Mouse (Mus musculus) forebrain, embryonic 12.5 days (tissue): ENCODE measurements around the gene Hoxa13. TPM values are rescaled to one million over a fixed set of nuclear protein-coding genes. Genes with fewer than 3 reads are reported as not detected.

Source experiments
- ATAC-seq: fragments of 200-750 bp; cut with Nextera tagmentation; 2 replicates; pipeline ENCODE4 v1.8.0; 2017; ENCODE audit warnings: moderate TSS enrichment; ENCODE audit not compliant: low FRiP score
- H3K27ac ChIP-seq: fragments of 300-500 bp; sonication (generic); 2 replicates; pipeline ENCODE4 v1.5.1; 2016; ENCODE audit warnings: mild to moderate bottlenecking
- H3K27me3 ChIP-seq: fragments of 300-500 bp; sonication (generic); 2 replicates; pipeline ENCODE4 v1.6.1; 2016; ENCODE audit warnings: mild to moderate bottlenecking
- H3K36me3 ChIP-seq: fragments of 300-500 bp; sonication (generic); replicated peaks from 2 replicates; pipeline ENCODE4 v1.6.1; 2016; ENCODE audit warnings: mild to moderate bottlenecking
- H3K4me1 ChIP-seq: fragments of 300-500 bp; sonication (generic); 2 replicates; pipeline ENCODE4 v1.6.1; 2016
- H3K4me2 ChIP-seq: fragments of 300-500 bp; sonication (generic); 2 replicates; pipeline ENCODE4 v1.6.1; 2016; ENCODE audit warnings: mild to moderate bottlenecking, moderate library complexity
- H3K4me3 ChIP-seq: fragments of 300-500 bp; sonication (generic); replicated peaks from 2 replicates; pipeline ENCODE4 v1.5.1; 2016; ENCODE audit warnings: mild to moderate bottlenecking
- H3K9ac ChIP-seq: fragments of 300-500 bp; sonication (generic); 2 replicates; pipeline ENCODE4 v1.6.1; 2016; ENCODE audit warnings: mild to moderate bottlenecking
- H3K9me3 ChIP-seq: fragments of 300-500 bp; sonication (generic); 2 replicates; pipeline ENCODE4 v1.6.1; 2016
- WGBS: fragments of 180-500 bp; shearing (Covaris S2); methylation state at CpG from one replicate; pipeline ENCODE4 v1.1.7; 2016; 5-methylcytosine and 5-hydroxymethylcytosine counted together
- polyA plus RNA-seq: library from polyadenylated mRNA; unstranded; fragments of >200 nt; fragmentation: Nextera tagmentation; extraction: Ambion mirVana; gene quantifications from 2 replicates; pipeline ENCODE4 v1.2.1, GENCODE M21; 2016

Gene Hoxa13
- polyA plus RNA-seq, 1 experiment from 2014 or later, result not detected

DNA sequence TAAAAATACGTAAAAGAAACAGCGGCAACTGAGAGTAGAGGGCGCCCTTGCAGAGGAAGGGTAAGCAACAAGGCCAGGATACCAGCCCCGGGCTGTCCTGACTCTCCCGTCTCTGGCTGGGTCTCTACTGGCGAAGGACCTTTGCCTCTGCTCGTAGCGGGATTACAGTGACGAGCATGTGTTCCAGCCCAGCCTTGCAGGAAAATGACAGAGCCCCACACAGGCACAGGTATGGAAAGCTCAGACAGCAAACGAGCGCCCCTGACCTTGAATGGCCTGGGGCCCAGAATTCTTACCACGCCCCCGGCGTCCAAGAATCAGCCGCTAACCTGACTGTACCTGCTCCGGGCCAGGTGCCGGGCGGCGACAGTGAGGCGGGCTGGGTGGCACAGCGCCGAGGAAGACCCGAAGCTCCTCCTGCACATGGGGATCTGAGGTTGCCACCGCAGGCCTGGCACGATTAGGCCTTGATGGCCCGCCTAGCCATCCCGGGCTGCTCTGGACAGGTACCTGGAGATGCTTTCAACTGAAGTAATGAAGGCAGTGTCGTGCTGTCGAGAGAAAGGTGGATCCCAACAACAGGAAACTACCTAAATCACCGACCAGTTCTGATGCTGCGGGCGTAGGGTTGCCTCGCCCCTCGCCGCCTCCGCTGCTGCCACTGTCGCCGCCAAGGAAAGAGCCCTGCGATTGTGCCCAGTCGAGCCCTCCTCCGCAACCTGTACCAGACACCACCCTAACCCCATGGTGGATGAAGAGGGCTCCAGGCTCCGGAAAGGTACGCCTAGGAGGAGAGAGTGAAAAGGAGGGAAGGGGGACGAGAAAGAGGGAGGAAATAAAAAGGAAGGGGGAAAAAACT is 30.9 kb downstream of the Hoxa13 start:
- H3K4me1 ChIP-seq, result no peaks in the 10 kb centered on the region
- peaks cover 94% of the 10 kb centered on the region for H3K27me3 ChIP-seq
- no peak overlapping the region for H3K4me2 ChIP-seq
- H3K4me3 ChIP-seq, result no peak overlapping the region
- no peak overlapping the region for H3K9ac ChIP-seq
- no peak for ATAC-seq
- H3K27ac ChIP-seq, result no peak overlapping the region
- H3K36me3 ChIP-seq, result no peaks in the 10 kb centered on the region
- H3K9me3 ChIP-seq, result no peaks in the 10 kb centered on the region
- WGBS, result under 1% methylated on average over 44 of the region's 44 CpGs

DNA sequence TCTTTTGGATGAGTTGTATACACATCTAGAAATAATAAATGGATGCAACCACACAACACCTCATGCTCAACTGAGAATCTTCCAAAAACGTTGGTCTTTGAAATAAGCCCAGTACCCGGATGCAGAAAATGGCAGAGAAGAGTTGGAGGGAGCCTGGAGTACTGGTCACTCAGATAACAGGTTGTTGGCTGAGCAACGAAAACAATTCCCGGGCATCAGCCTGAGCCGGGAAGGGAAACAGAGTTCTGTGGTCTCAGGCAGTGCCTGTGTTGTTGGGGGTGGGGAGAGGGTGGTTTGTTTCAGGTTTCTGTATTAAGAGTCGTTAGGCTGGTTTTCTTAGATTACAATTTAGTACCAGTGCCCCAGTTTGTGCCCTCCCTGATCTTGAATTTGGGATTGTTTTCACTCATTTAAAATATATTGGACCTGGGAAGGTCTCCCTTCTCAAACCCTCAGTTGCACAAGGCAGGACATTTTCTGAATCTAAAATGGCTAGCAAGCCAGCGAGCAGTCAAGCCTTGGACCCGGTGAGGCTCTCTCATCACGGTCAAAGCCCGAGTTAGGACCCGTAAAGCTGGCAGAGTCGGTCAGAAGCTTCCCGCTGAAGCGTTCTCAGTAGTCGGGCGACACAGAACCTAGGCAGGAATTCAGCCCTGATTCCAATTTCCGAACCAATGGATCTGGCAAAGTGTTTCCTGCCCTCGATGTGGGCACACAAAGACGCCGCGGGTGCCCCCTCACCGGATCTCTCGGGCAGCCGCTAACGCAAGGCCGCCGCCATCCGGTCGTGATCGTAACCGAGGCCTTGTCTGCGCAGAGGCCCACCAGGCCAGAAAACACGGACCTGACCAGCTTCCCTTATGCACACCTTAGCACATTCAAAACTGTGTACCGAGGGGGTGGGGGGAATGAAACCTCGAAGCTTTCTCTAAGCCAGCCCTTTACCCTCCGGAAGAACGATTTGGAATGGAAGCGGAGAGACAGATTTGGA is 31.9 kb downstream of the Hoxa13 start:
- no peak overlapping the region for H3K4me2 ChIP-seq
- 1% methylated on average over 38 of the region's 38 CpGs for WGBS
- no peaks in the 10 kb centered on the region for H3K4me1 ChIP-seq
- H3K36me3 ChIP-seq, result no peaks in the 10 kb centered on the region
- no peak overlapping the region for H3K9ac ChIP-seq
- H3K27me3 ChIP-seq, result peaks cover 94% of the 10 kb centered on the region
- no peak overlapping the region for H3K4me3 ChIP-seq
- no peaks in the 10 kb centered on the region for H3K9me3 ChIP-seq
- no peak for ATAC-seq
- no peak overlapping the region for H3K27ac ChIP-seq

DNA sequence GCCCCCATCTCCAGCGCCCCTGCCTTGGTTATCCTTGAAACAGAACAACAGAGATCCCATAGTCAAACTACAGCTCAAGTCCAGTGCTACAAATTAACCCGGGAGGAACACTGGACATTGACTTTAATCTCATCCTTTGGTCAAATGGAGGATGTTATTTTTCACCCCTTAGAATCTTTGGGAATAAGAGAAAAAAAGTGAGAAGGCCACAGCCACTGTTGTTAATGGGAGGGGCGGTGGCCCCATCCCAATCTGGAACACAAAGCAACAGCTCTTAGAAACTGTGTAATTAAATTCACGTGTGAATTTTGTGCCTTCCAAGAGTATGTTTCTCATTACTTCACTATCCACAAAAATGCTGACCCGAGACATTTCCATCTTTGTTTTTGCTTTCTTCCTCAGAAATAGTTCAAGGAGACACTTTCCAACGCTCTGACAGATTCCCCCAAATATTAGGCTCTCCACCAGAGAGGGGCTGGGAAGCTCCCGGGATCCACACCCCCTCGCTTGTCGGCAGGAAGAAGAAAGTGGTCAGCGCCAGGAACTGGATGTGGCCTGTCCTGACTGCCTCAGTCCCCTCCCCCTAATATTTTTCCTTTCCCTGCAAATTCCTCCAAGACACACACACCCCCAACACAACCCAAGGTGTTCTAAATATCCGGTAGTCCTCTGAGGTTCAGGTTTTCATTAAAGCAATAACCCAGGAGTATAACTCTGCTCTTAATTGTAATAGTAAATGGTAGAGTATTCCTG is 33.0 kb downstream of the Hoxa13 start:
- Histone ChIP-seq H3K27me3 (peaks cover 93% of the 10 kb centered on the region), H3K4me1 (no peaks in the 10 kb centered on the region), H3K4me2 (no peak overlapping the region), H3K4me3 (no peak overlapping the region), H3K27ac (no peak overlapping the region), H3K9ac (no peak overlapping the region), H3K36me3 (no peaks in the 10 kb centered on the region), H3K9me3 (no peaks in the 10 kb centered on the region)
- WGBS, result 3% methylated on average over 11 of the region's 11 CpGs
- ATAC-seq, result no peak

DNA sequence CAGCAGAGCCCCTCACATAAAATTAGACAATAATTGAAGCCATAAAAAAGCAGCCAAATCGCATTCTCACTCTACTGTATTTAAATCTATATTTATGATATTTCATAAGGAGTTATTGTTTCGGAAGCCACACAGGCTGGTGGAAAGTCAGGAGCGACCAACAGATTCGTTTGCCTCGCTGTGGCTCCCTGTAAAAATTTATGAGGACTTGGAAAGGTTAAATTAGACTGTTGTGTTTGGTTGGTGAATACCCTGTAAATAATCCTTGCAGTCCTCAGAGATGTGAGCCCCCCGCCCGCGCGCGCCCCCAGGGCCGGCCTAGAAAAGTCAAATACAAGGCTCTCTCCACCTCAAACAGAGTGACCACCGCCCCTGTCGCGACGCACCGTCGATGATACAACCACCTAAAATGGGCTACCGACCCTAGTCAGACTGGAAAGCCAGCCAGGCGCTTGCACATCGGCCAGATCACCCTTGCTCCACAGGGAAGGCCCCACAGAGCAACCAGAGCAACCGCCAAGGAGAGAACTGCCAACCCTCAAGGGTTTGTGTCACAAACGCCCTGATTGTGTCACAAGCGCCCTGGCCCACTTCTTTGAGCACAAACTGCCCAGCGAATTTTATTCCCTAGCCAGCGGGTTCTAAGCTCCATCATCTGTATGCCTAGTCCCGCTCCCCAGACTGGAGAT is 34.0 kb downstream of the Hoxa13 start:
- no peak overlapping the region for H3K27ac ChIP-seq
- H3K4me1 ChIP-seq, result peaks cover 2% of the 10 kb centered on the region; the same call in 1 of the 2 replicates
- H3K9me3 ChIP-seq, result no peaks in the 10 kb centered on the region
- WGBS, result 3% methylated on average over 26 of the region's 26 CpGs
- ATAC-seq, result no peak
- H3K27me3 ChIP-seq, result peaks cover 93% of the 10 kb centered on the region
- H3K4me2 ChIP-seq, result no peak overlapping the region
- no peak overlapping the region for H3K9ac ChIP-seq
- no peaks in the 10 kb centered on the region for H3K36me3 ChIP-seq
- no peak overlapping the region for H3K4me3 ChIP-seq

DNA sequence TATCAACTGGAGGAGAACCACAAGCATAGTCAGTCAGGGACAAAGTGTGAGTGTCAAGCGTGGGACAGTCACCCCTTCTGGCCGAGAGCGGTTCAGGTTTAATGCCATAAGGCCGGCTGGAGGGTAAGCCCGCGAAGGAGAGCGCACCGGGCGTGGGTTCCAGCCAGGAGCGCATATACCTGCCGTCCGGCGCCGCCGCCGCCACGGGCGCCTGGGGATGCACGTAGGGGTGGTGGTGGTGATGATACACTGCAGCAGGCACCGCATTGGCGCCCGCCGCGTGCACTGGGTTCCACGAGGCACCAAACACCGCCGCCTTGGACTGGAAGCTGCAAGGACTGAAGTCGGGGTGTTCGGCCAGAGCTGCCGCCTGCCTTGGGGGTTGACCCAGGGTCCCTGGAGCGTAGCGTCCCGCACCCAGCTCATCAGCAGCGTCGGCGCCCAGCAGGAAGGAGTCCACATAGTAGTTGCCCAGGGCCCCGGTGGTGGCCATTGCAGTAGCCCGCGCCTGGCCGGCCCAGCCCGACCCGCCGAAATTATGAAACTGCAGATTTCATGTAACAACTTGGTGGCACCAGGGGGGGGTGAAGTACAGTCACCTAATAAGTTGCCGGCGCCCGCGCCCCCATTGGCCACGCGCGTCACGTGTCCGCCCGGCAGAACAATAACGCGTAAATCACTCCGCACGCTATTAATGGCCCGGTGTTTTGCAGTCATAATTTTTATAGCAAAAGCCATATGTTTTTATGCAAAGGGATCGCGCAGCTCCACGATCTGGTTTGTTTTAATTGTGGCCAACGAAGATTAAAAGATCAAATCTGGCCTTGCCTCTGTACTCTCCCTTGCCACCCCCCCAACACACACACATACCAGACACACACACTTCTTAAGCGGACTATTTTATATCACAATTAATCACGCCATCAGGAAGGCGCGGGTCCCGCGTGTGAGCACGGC is 34.8 kb downstream of the Hoxa13 start:
- no peak overlapping the region for H3K9ac ChIP-seq
- ATAC-seq, result no peak
- H3K4me1 ChIP-seq, result peaks cover 7% of the 10 kb centered on the region; the same call in 1 of the 2 replicates
- H3K36me3 ChIP-seq, result no peaks in the 10 kb centered on the region
- H3K27ac ChIP-seq, result no peak overlapping the region
- no peak overlapping the region for H3K4me2 ChIP-seq
- 3% methylated on average over 69 of the region's 69 CpGs for WGBS
- 0 out of 2 replicates have a peak overlapping the region, but pooled peaks have one; percentile 8 for H3K4me3 ChIP-seq
- H3K9me3 ChIP-seq, result no peaks in the 10 kb centered on the region
- peaks cover 97% of the 10 kb centered on the region for H3K27me3 ChIP-seq

DNA sequence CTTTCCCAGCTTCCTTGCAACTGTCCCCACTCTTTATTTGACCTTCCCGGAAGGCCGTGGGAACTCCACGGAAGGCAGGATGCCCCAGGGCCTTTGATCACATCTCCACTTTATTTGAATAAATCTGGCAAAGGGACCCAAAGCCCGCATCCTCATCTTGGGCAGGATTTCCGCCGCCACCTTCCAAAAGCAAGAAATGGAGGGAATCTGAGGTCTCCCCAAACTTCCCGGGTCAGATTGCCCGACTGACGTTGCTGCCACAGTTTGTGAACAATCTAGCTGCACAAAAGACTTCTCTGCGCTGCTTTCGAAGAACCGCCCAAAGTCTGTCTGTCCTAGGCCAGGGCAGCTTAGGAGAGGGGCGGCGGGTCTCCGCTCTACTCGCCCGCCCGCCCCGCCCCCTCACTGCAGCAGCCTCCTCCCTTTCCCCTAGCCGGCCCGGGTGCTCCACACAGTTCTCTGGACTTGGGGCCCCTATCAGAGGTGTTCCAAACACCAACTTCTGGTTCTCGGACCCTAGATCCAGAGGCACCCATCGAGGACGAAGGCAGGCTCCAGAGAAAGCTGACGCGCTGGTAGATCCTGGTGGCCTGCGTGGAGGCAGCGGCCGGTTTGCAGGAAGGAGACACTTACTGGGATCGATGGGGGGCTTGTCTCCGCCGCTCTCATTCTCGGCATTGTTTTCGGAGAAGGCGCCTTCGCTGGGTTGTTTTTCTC is 35.6 kb downstream of the Hoxa13 start:
- H3K9ac ChIP-seq, result no peak overlapping the region
- no peak overlapping the region for H3K4me2 ChIP-seq
- no peaks in the 10 kb centered on the region for H3K36me3 ChIP-seq
- peaks cover 97% of the 10 kb centered on the region for H3K27me3 ChIP-seq
- 2% methylated on average over 36 of the region's 36 CpGs for WGBS
- H3K9me3 ChIP-seq, result no peaks in the 10 kb centered on the region
- H3K4me3 ChIP-seq, result no peak overlapping the region
- no peak for ATAC-seq
- peaks cover 7% of the 10 kb centered on the region; the same call in 1 of the 2 replicates for H3K4me1 ChIP-seq
- no peak overlapping the region for H3K27ac ChIP-seq

DNA sequence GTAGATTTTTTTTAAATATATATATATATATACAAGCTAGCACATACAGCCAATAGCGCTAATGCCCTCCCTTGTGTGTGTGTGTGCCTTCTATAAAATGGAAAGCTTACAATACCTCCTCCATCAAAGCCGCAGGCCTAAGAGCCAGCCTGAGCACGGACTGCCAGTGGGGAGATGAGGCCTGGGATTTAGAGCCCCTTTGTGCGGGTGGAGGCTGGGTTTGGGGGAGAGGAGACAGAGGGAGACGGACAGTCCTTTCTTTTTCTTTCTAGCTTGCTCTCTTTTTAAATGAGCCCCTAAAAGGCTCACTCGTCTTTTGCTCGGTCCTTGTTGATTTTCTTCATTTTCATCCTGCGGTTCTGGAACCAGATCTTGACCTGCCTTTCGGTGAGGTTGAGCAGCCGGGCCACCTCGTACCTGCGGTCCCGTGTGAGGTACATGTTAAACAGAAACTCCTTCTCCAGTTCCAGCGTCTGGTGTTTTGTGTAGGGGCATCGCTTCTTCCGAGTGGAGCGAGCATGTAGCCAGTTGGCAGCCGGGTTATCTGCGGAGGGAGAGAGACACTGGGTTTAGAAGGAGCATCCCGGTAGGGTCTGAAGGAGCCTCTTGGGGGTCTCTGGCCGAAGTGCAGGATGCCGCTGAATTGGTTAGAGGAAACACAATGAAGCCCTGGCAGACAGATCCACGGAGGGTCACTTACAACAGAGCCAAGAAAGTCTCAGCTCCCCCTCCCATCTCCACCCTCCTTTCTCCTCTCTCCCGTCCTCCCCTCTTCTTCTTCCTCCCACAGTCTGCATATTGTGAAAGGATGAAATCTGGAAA is 36.5 kb downstream of the Hoxa13 start:
- WGBS, result 1% methylated on average over 23 of the region's 24 CpGs
- no peaks in the 10 kb centered on the region for H3K36me3 ChIP-seq
- H3K9me3 ChIP-seq, result no peaks in the 10 kb centered on the region
- H3K27ac ChIP-seq, result no peak overlapping the region
- no peak overlapping the region for H3K4me2 ChIP-seq
- no peak for ATAC-seq
- H3K27me3 ChIP-seq, result peaks cover 97% of the 10 kb centered on the region
- peaks cover 7% of the 10 kb centered on the region; the same call in 1 of the 2 replicates for H3K4me1 ChIP-seq
- no peak overlapping the region for H3K4me3 ChIP-seq
- H3K9ac ChIP-seq, result no peak overlapping the region

DNA sequence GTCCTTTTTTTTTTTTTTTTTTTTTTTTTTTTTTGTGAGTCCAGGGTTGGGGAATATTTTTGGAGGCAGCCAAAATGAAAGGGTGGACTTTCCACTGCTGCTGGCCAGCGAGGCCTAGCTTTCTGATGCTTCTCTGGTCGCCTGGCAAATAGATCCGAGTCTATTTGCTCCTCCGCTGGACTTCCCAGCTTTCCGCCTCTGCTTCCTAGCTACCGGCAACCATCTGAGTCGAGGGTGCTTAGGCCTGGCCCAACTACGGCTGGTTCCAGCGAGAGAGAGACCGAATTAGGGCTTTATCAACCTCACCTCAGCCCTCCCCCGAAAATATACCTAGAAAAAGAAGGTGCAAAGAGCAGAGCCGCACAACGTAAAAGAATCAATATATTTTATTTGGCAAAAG is 38.0 kb downstream of the Hoxa13 start:
- Histone ChIP-seq H3K27ac (no peak overlapping the region), H3K4me3 (no peak overlapping the region), H3K9me3 (no peaks in the 10 kb centered on the region), H3K36me3 (no peaks in the 10 kb centered on the region), H3K4me1 (peaks cover 7% of the 10 kb centered on the region; the same call in 1 of the 2 replicates), H3K4me2 (no peak overlapping the region), H3K9ac (no peak overlapping the region), H3K27me3 (peaks cover 99% of the 10 kb centered on the region)
- 9% methylated on average over 13 of the region's 13 CpGs for WGBS
- ATAC-seq, result no peak

DNA sequence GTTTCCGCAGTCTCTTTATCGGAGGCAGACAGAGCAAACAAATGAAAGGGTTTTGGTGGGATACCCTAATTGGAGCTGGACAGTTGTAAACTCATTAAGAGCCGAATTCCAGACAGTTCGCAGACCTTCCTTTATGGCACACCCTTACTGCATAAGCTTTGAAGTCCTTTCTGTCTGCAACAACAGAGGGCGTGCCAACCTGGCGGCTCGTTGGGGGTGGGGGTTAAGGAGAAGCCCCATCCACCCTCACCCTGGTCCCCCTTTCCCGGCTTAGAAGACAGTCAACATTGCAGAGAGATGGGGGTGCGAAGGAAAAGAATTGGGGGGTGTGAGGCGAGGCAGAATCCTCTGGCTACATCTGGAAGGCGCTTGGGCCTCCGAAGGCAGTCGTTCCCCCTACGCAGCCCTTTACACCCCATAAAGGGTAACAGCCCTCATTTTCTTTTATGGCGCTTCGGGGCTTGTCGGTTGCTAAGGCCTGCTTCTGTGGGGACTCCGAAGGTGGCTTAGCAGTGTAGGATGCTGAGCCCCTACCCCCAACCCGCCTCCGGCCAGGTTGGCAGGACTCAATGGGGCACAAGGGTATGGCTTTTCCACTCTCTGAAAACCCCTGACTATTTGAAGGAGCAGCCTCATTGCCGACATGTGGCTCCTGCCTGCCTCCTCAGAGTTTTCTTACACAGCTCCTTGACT is 38.5 kb downstream of the Hoxa13 start:
- Histone ChIP-seq H3K4me2 (peak overlapping the region; percentile 61), H3K9ac (no peak overlapping the region), H3K4me1 (peaks cover 11% of the 10 kb centered on the region), H3K4me3 (peak overlapping the region; percentile 39), H3K27ac (no peak overlapping the region), H3K36me3 (no peaks in the 10 kb centered on the region), H3K27me3 (peaks cover 99% of the 10 kb centered on the region), H3K9me3 (no peaks in the 10 kb centered on the region)
- peak; percentile 9; the same call in 1 of the 2 replicates for ATAC-seq
- WGBS, result 7% methylated on average over 21 of the region's 21 CpGs
